Mouse (Mus musculus) right cerebral cortex, postnatal 36 days (tissue): ENCODE data around the gene Olfr26.
"Not testable (repeated sequence)": the region's sequence is repeated elsewhere in the genome, so short reads cannot be mapped to it uniquely, and the experiment has no call there.

Experiments
- DNase-seq, 2 experiments: peaks; one replicate each; pipeline ENCODE4 v3.0.0; 2022; ENCODE audit warnings: low spot score in 2 of 2, mixed read lengths in 1 of 2

Gene Olfr26

GRCm38 (mm10) chr9:38854760-38855159 lies at the start of gene Olfr26:
Gene Olfr26, plus strand, starts transcription at chr9:38855060.
- DNase-seq: no peak

GRCm38 (mm10) chr9:38805696-38806095 lies 49.2 kb upstream of the Olfr26 start:
- peak in 1 of 2 experiments; percentile 3 for DNase-seq

GRCm38 (mm10) chr9:38814314-38814713 lies 40.5 kb upstream of the Olfr26 start, which contains the start of gene Olfr922:
Gene Olfr922, plus strand, starts transcription at chr9:38814614.
- DNase-seq: no peak

- DNase-seq: no peak
Observed at GRCm38 (mm10) chr9:38815458-38815986, 39.3 kb upstream of the Olfr26 start.

- no peak for DNase-seq
Observed at GRCm38 (mm10) chr9:38826245-38826644, 28.6 kb upstream of the Olfr26 start, which contains the start of gene Olfr923. Gene Olfr923, plus strand, starts transcription at chr9:38826545.

GRCm38 (mm10) chr9:38833027-38833426 lies 21.8 kb upstream of the Olfr26 start:
- no peak for DNase-seq

- no peak for DNase-seq
Observed at GRCm38 (mm10) chr9:38844149-38844548, 10.7 kb upstream of the Olfr26 start, which contains the start of gene Olfr924. Gene Olfr924, plus strand, starts transcription at chr9:38844449.

GRCm38 (mm10) chr9:38874880-38875279 lies 20.0 kb downstream of the Olfr26 start:
- DNase-seq: not testable (repeated sequence)

GRCm38 (mm10) chr9:38876826-38877225 lies 22.0 kb downstream of the Olfr26 start, which contains the start of gene Olfr926:
Gene Olfr926, plus strand, starts transcription at chr9:38877126.
- no peak for DNase-seq
